Mouse (Mus musculus) B cell, adult (primary cell): Measurements from ENCODE around the gene Olfr902. TPM values are rescaled to one million over a fixed set of nuclear protein-coding genes. Genes with fewer than 3 reads are reported as not detected.

ENCODE experiments used
- total RNA-seq: library from RNA; stranded (reverse); gene quantifications from 4 replicates; pipeline ENCODE4 v1.2.4, GENCODE M21; 2023; ENCODE audit not compliant: inconsistent age

The Olfr902 gene
- total RNA-seq, result not detected in 4 replicates

GRCm38 (mm10) chr9:38447352-38447751, at the start of gene Olfr902:
Olfr902 (plus strand) TSS chr9:38447652.

GRCm38 (mm10) chr9:38401398-38401797, 46.1 kb upstream of the Olfr902 start, which contains the start of gene Olfr147:
Olfr147 (plus strand) TSS chr9:38401698.

GRCm38 (mm10) chr9:38429155-38429554, 18.3 kb upstream of the Olfr902 start, which contains the start of gene Olfr901:
Olfr901 (plus strand) TSS chr9:38429455.

GRCm38 (mm10) chr9:38462844-38463243, 15.4 kb downstream of the Olfr902 start, which contains the start of gene Olfr904:
Olfr904 (plus strand) TSS chr9:38463144.

GRCm38 (mm10) chr9:38470807-38471206, 23.4 kb downstream of the Olfr902 start, which contains the start of gene Olfr905:
Olfr905 (plus strand) TSS chr9:38471107.

GRCm38 (mm10) chr9:38486785-38487184, 39.3 kb downstream of the Olfr902 start, which contains the start of gene Olfr906:
Olfr906 (plus strand) TSS chr9:38487085.

GRCm38 (mm10) chr9:38495501-38495900, 48.0 kb downstream of the Olfr902 start, which contains the start of gene Olfr907:
Olfr907 (plus strand) TSS chr9:38495801.

Other genes starting within 250 kb of the Olfr902 start
- gene Olfr893, start 239.3 kb upstream of the Olfr902 start, total RNA-seq, result not detected in 4 replicates
- not detected in 4 replicates for gene Olfr894, start 229.6 kb upstream of the Olfr902 start, total RNA-seq
- not detected in 4 replicates for gene Olfr143, start 194.9 kb upstream of the Olfr902 start, total RNA-seq
- gene Olfr895, start 179.8 kb upstream of the Olfr902 start, total RNA-seq, result not detected in 4 replicates
- not detected in 4 replicates for gene Olfr896-ps1, start 156.5 kb upstream of the Olfr902 start, total RNA-seq
- not detected in 4 replicates for gene Olfr25, start 118.6 kb upstream of the Olfr902 start, total RNA-seq
- gene Olfr898, start 99.2 kb upstream of the Olfr902 start, total RNA-seq, result not detected in 4 replicates
- not detected in 4 replicates for gene Olfr250, start 80.8 kb upstream of the Olfr902 start, total RNA-seq
- not detected in 4 replicates for gene Olfr251, start 70.6 kb upstream of the Olfr902 start, total RNA-seq
- not detected in 4 replicates for gene Olfr147, start 46.0 kb upstream of the Olfr902 start, total RNA-seq
- not detected in 4 replicates for gene Olfr901, start 18.2 kb upstream of the Olfr902 start, total RNA-seq
- not detected in 4 replicates for gene Olfr904, start 15.5 kb downstream of the Olfr902 start, total RNA-seq
- not detected in 4 replicates for gene Olfr905, start 23.5 kb downstream of the Olfr902 start, total RNA-seq
- not detected in 4 replicates for gene Olfr906, start 39.4 kb downstream of the Olfr902 start, total RNA-seq
- gene Olfr907, start 48.1 kb downstream of the Olfr902 start, total RNA-seq, result not detected in 4 replicates
- gene Olfr911-ps1, start 73.9 kb downstream of the Olfr902 start, total RNA-seq, result not detected in 4 replicates
- not detected in 4 replicates for gene Olfr910, start 90.2 kb downstream of the Olfr902 start, total RNA-seq
- not detected in 4 replicates for gene Olfr912, start 132.5 kb downstream of the Olfr902 start, total RNA-seq
- gene Olfr913, start 145.1 kb downstream of the Olfr902 start, total RNA-seq, result not detected in 4 replicates
- gene Olfr914, start 157.4 kb downstream of the Olfr902 start, total RNA-seq, result not detected in 4 replicates
- gene Olfr916, start 212.2 kb downstream of the Olfr902 start, total RNA-seq, result not detected in 4 replicates
- gene Olfr917, start 218.2 kb downstream of the Olfr902 start, total RNA-seq, result not detected in 4 replicates
- gene Olfr918, start 226.9 kb downstream of the Olfr902 start, total RNA-seq, result not detected in 4 replicates